Mouse (Mus musculus): Measurements from ENCODE around the gene Tdrd7. TPM values are rescaled to one million over a fixed set of nuclear protein-coding genes. Genes with fewer than 3 reads are reported as not detected.
A peak's percentile ranks its signal among the peaks of the same experiment; 100 is the strongest.

The Tdrd7 gene
- polyA plus RNA-seq, 1 experiment from 2014 or later = 9.6 TPM

DNA sequence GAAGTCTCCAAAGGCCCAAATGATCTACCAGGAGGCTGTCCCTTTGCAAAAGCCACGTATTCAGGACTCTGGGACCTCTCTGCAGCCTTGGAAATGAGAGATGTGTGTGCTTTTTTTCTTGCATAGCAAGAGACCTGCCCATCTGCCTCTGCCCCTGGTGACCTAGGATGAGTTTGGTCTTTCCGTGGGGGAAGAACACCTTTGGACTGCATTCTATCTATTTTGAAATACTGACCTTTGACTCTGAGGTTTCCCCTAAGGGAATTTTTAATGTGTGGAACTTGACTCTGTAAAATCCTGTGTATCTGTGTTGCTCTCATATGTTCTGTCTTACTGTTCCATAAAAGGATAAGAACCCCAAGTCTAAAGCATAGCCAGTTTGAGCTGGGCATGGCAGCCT lies 3.9 kb downstream of the Tdrd7 start:
- H3K27ac ChIP-seq (ENCODE audit: low read depth, low read length) = no peak overlapping the region
- peaks cover 17% of the 10 kb centered on the region for H3K4me1 ChIP-seq (replicated peaks; ENCODE audit: control insufficient read depth, insufficient read depth, low read length)
- no peaks in the 10 kb centered on the region for H3K9me3 ChIP-seq (ENCODE audit: control insufficient read depth, low read length)
- no peak overlapping the region for H3K4me2 ChIP-seq (ENCODE audit: low read depth, low read length, severe bottlenecking)
- DNase-seq (ENCODE audit: low spot score) (no peak), ATAC-seq (replicated peaks; ENCODE audit: low FRiP score) (no peak)
- H3K4me3 ChIP-seq (ENCODE audit: low read depth, low read length) = no peak overlapping the region
- WGBS = 60% methylated on average over 2 of the region's 2 CpGs
- H3K27me3 ChIP-seq (ENCODE audit: control insufficient read depth, insufficient read depth, low read length) = peaks cover 3% of the 10 kb centered on the region; the same call in 1 of the 2 replicates
- H3K9ac ChIP-seq (ENCODE audit: low read length) = no peak overlapping the region
- H3K36me3 ChIP-seq (ENCODE audit: control insufficient read depth, insufficient read depth, low read length) = no peaks in the 10 kb centered on the region

- Histone ChIP-seq H3K27me3 (ENCODE audit: control insufficient read depth, insufficient read depth, low read length) (peaks cover 3% of the 10 kb centered on the region; the same call in 1 of the 2 replicates), H3K4me1 (replicated peaks; ENCODE audit: control insufficient read depth, insufficient read depth, low read length) (peaks cover 17% of the 10 kb centered on the region), H3K9me3 (ENCODE audit: control insufficient read depth, low read length) (no peaks in the 10 kb centered on the region), H3K27ac (ENCODE audit: low read depth, low read length) (no peak overlapping the region), H3K36me3 (ENCODE audit: control insufficient read depth, insufficient read depth, low read length) (no peaks in the 10 kb centered on the region), H3K4me2 (ENCODE audit: low read depth, low read length, severe bottlenecking) (no peak overlapping the region), H3K4me3 (ENCODE audit: low read depth, low read length) (no peak overlapping the region), H3K9ac (ENCODE audit: low read length) (no peak overlapping the region)
- 69% methylated on average over 7 of the region's 7 CpGs for WGBS
- no peak for DNase-seq (ENCODE audit: low spot score)
- no peak for ATAC-seq (replicated peaks; ENCODE audit: low FRiP score)
These were observed 5.0 kb downstream of the Tdrd7 start for GRCm38 (mm10) chr4:45970048-45970560.

DNA sequence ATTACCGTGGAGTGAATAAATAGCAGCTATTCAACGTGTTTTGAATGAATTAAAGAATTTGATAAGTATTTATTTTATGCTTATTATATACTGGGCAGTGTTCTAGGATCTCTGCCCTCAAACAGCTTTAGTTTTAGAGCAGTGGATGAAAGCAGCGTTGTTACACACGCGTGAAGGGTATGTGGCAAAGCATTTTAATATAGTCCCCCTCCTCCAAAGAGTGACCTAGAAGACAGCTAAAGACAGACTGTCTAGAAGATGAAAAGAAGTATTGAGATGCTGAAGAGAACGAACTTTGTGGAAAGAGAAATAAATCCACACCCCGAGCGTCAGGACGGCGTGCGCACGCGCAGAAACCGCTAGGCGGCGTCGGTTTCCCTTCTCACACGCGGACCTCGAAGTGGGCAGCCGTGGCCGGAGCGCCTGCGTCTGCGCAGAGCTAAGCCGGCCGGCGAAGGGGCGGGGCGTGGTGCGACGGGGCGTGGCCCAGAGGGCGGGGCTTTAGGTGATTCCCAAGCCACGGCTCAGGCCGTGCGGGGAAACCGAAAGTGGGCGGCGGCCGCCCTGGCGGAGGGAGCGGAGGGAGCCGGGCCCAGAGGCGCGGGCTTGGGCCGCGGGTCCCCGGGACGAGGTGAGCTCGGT lies 6.8 kb downstream of the Tdrd7 start:
- H3K9me3 ChIP-seq (ENCODE audit: control insufficient read depth, low read length) = no peaks in the 10 kb centered on the region

DNA sequence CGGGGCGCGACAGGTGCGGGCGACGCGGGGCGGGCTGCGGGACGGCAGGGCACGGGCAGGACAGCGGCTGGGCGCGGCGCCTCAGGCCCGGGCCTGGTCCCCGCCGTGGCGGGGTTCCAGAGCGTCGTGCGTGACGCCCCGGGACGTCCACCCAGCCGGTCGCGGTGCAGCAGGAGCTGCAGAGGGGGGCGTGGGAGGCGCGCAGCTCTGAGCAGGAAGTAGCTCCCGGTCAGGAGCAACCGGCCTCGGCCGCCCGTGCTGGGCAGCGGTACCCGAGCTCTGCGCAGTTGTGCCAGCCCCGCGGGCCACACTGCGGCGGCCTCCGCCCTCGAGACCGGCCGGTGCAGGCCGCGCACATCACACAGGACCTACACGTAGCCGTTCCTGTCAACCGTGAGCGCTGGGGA lies 7.3 kb downstream of the Tdrd7 start:
- Histone ChIP-seq H3K4me1 (replicated peaks; ENCODE audit: control insufficient read depth, insufficient read depth, low read length) (peaks cover 12% of the 10 kb centered on the region), H3K4me3 (ENCODE audit: low read depth, low read length) (peak overlapping the region; percentile 86), H3K4me2 (ENCODE audit: low read depth, low read length, severe bottlenecking) (peak overlapping the region; percentile 93), H3K9me3 (ENCODE audit: control insufficient read depth, low read length) (no peaks in the 10 kb centered on the region), H3K36me3 (ENCODE audit: control insufficient read depth, insufficient read depth, low read length) (no peaks in the 10 kb centered on the region), H3K27ac (ENCODE audit: low read depth, low read length) (no peak overlapping the region), H3K9ac (ENCODE audit: low read length) (peak overlapping the region; percentile 70), H3K27me3 (ENCODE audit: control insufficient read depth, insufficient read depth, low read length) (peaks cover 3% of the 10 kb centered on the region; the same call in 1 of the 2 replicates)
- under 1% methylated on average over 46 of the region's 53 CpGs for WGBS
- peak; percentile 60 for ATAC-seq (replicated peaks; ENCODE audit: low FRiP score)
- DNase-seq (ENCODE audit: low spot score) = peak; percentile 76

More for the DNA sequence above, 6.8 kb downstream of the Tdrd7 start:
- 3% methylated on average over 48 of the region's 51 CpGs for WGBS
- H3K36me3 ChIP-seq (ENCODE audit: control insufficient read depth, insufficient read depth, low read length) = no peaks in the 10 kb centered on the region
- H3K27ac ChIP-seq (ENCODE audit: low read depth, low read length) = no peak overlapping the region
- peak overlapping the region; percentile 93 for H3K4me2 ChIP-seq (ENCODE audit: low read depth, low read length, severe bottlenecking)
- peak overlapping the region; percentile 70 for H3K9ac ChIP-seq (ENCODE audit: low read length)
- peaks cover 3% of the 10 kb centered on the region; the same call in 1 of the 2 replicates for H3K27me3 ChIP-seq (ENCODE audit: control insufficient read depth, insufficient read depth, low read length)
- DNase-seq (ENCODE audit: low spot score) (peak; percentile 99), ATAC-seq (replicated peaks; ENCODE audit: low FRiP score) (peak; percentile 98)
- H3K4me3 ChIP-seq (ENCODE audit: low read depth, low read length) = peak overlapping the region; percentile 86
- H3K4me1 ChIP-seq (replicated peaks; ENCODE audit: control insufficient read depth, insufficient read depth, low read length) = peaks cover 12% of the 10 kb centered on the region

- ATAC-seq (replicated peaks; ENCODE audit: low FRiP score) (no peak), DNase-seq (ENCODE audit: low spot score) (no peak)
- WGBS = 16% methylated on average over 9 of the region's 9 CpGs
- Histone ChIP-seq H3K9ac (ENCODE audit: low read length) (peak overlapping the region; percentile 70; the same call in 1 of the 2 replicates), H3K27me3 (ENCODE audit: control insufficient read depth, insufficient read depth, low read length) (peaks cover 3% of the 10 kb centered on the region; the same call in 1 of the 2 replicates), H3K9me3 (ENCODE audit: control insufficient read depth, low read length) (no peaks in the 10 kb centered on the region), H3K4me2 (ENCODE audit: low read depth, low read length, severe bottlenecking) (peak overlapping the region; percentile 93), H3K4me3 (ENCODE audit: low read depth, low read length) (peak overlapping the region; percentile 86), H3K4me1 (replicated peaks; ENCODE audit: control insufficient read depth, insufficient read depth, low read length) (peaks cover 8% of the 10 kb centered on the region), H3K36me3 (ENCODE audit: control insufficient read depth, insufficient read depth, low read length) (no peaks in the 10 kb centered on the region), H3K27ac (ENCODE audit: low read depth, low read length) (no peak overlapping the region)
These were observed 7.8 kb downstream of the Tdrd7 start for GRCm38 (mm10) chr4:45972951-45973350.

GRCm38 (mm10) chr4:45976931-45977667 lies 12.0 kb downstream of the Tdrd7 start:
- H3K4me2 ChIP-seq (ENCODE audit: low read depth, low read length, severe bottlenecking) = no peak overlapping the region
- H3K9ac ChIP-seq (ENCODE audit: low read length) = no peak overlapping the region
- WGBS = 85% methylated on average over 6 of the region's 6 CpGs
- H3K4me1 ChIP-seq (replicated peaks; ENCODE audit: control insufficient read depth, insufficient read depth, low read length) = peaks cover 3% of the 10 kb centered on the region; the same call in 1 of the 2 replicates
- peaks cover 3% of the 10 kb centered on the region; the same call in 1 of the 2 replicates for H3K27me3 ChIP-seq (ENCODE audit: control insufficient read depth, insufficient read depth, low read length)
- H3K9me3 ChIP-seq (ENCODE audit: control insufficient read depth, low read length) = no peaks in the 10 kb centered on the region
- no peak for ATAC-seq (replicated peaks; ENCODE audit: low FRiP score)
- no peak overlapping the region for H3K4me3 ChIP-seq (ENCODE audit: low read depth, low read length)
- no peak overlapping the region for H3K27ac ChIP-seq (ENCODE audit: low read depth, low read length)
- no peaks in the 10 kb centered on the region for H3K36me3 ChIP-seq (ENCODE audit: control insufficient read depth, insufficient read depth, low read length)
- DNase-seq (ENCODE audit: low spot score) = no peak

- Histone ChIP-seq H3K4me3 (ENCODE audit: low read depth, low read length) (no peak overlapping the region), H3K36me3 (ENCODE audit: control insufficient read depth, insufficient read depth, low read length) (no peaks in the 10 kb centered on the region), H3K9me3 (ENCODE audit: control insufficient read depth, low read length) (no peaks in the 10 kb centered on the region), H3K4me1 (replicated peaks; ENCODE audit: control insufficient read depth, insufficient read depth, low read length) (no peaks in the 10 kb centered on the region), H3K4me2 (ENCODE audit: low read depth, low read length, severe bottlenecking) (no peak overlapping the region), H3K27me3 (ENCODE audit: control insufficient read depth, insufficient read depth, low read length) (no peaks in the 10 kb centered on the region), H3K9ac (ENCODE audit: low read length) (no peak overlapping the region), H3K27ac (ENCODE audit: low read depth, low read length) (no peak overlapping the region)
- 60% methylated on average over 2 of the region's 2 CpGs for WGBS
- ATAC-seq (replicated peaks; ENCODE audit: low FRiP score) = no peak
- no peak for DNase-seq (ENCODE audit: low spot score)
These were observed 14.8 kb downstream of the Tdrd7 start for GRCm38 (mm10) chr4:45979916-45980315.

- Histone ChIP-seq H3K9me3 (ENCODE audit: control insufficient read depth, low read length) (no peaks in the 10 kb centered on the region), H3K4me1 (replicated peaks; ENCODE audit: control insufficient read depth, insufficient read depth, low read length) (no peaks in the 10 kb centered on the region), H3K4me2 (ENCODE audit: low read depth, low read length, severe bottlenecking) (no peak overlapping the region), H3K9ac (ENCODE audit: low read length) (no peak overlapping the region), H3K4me3 (ENCODE audit: low read depth, low read length) (no peak overlapping the region), H3K27me3 (ENCODE audit: control insufficient read depth, insufficient read depth, low read length) (no peaks in the 10 kb centered on the region), H3K36me3 (ENCODE audit: control insufficient read depth, insufficient read depth, low read length) (no peaks in the 10 kb centered on the region), H3K27ac (ENCODE audit: low read depth, low read length) (no peak overlapping the region)
- ATAC-seq (replicated peaks; ENCODE audit: low FRiP score) = no peak
- no peak for DNase-seq (ENCODE audit: low spot score)
These were observed 15.9 kb downstream of the Tdrd7 start for GRCm38 (mm10) chr4:45981054-45981453.

Data from forebrain, embryonic 11.5 days (tissue).